Mouse (Mus musculus) spleen, postnatal 36 days (tissue): ENCODE data around the gene Klrc2.
"Not testable (repeated sequence)": the region's sequence is repeated elsewhere in the genome, so short reads cannot be mapped to it uniquely, and the experiment has no call there.

Experiments used
- DNase-seq, 2 experiments: peaks; one replicate each; pipeline ENCODE4 v3.0.0; 2022; ENCODE audit warnings: low spot score in 2 of 2, mixed read lengths in 1 of 2

Klrc2 gene

GRCm38 (mm10) chr6:129660589-129660988 lies at the start of gene Klrc2:
Klrc2 (minus strand) TSS chr6:129660689.
- not testable (repeated sequence) for DNase-seq

GRCm38 (mm10) chr6:129691436-129691835 lies 30.9 kb upstream of the Klrc2 start:
- not testable (repeated sequence) for DNase-seq

GRCm38 (mm10) chr6:129680379-129680778 lies 19.9 kb upstream of the Klrc2 start:
- DNase-seq, result peak; percentile 17 to 18

GRCm38 (mm10) chr6:129678873-129679272 lies 18.4 kb upstream of the Klrc2 start, which contains the start of gene Klrc1:
Klrc1 (minus strand) TSS chr6:129678973.
- DNase-seq, result no peak

GRCm38 (mm10) chr6:129661301-129661700 lies 812 bp upstream of the Klrc2 start:
- DNase-seq, result not testable (repeated sequence)

- not testable (repeated sequence) for DNase-seq
These were observed 16.4 kb downstream of the Klrc2 start for GRCm38 (mm10) chr6:129644054-129644453.

- not testable (repeated sequence) for DNase-seq
These were observed 17.3 kb downstream of the Klrc2 start, which contains the start of gene Klrc3 for GRCm38 (mm10) chr6:129643237-129643636. Klrc3 (minus strand) TSS chr6:129643337.

- DNase-seq, result not testable (repeated sequence)
These were observed 29.4 kb downstream of the Klrc2 start for GRCm38 (mm10) chr6:129631046-129631445.

GRCm38 (mm10) chr6:129623735-129624134 lies 36.8 kb downstream of the Klrc2 start, which contains the start of gene Klrk1:
Klrk1 (minus strand) TSS chr6:129623864.
- DNase-seq, result no peak

- DNase-seq, result peak; percentile 39 to 49
These were observed 52.1 kb downstream of the Klrc2 start for GRCm38 (mm10) chr6:129608372-129608771.
